Mouse (Mus musculus) cerebellum, adult 11-12 months (tissue): ENCODE measurements at regions not wholly inside any gene's neighbourhood (a gene's known extent, or its start where the extent isn't known, plus 50 kb on each side); places are given as distances from the start of the nearest gene placed in this dataset.
"Not testable (repeated sequence)": the region's sequence is repeated elsewhere in the genome, so short reads cannot be mapped to it uniquely, and the experiment has no call there.

Experiments used
- DNase-seq: peaks from one replicate; pipeline ENCODE4 v3.0.0; 2022

- DNase-seq = no peak
Measured at GRCm38 (mm10) chr8:17984779-17985178, 993.3 kb downstream of the Defb40 start.

GRCm38 (mm10) chr8:17948848-17949247 is 1029.2 kb downstream of the Defb40 start:
- DNase-seq = no peak

- no peak for DNase-seq
Measured at GRCm38 (mm10) chr8:17948053-17948834, 1029.8 kb downstream of the Defb40 start.

GRCm38 (mm10) chr8:17934696-17935095 is 1043.4 kb downstream of the Defb40 start:
- no peak for DNase-seq

GRCm38 (mm10) chr8:17909316-17909715 is 1068.7 kb downstream of the Defb40 start:
- no peak for DNase-seq

- not testable (repeated sequence) for DNase-seq
Measured at GRCm38 (mm10) chr8:17888598-17888997, 1089.5 kb downstream of the Defb40 start.

GRCm38 (mm10) chr8:17863388-17863787 is 1114.7 kb downstream of the Defb40 start:
- DNase-seq = no peak
